8 mouse cellular contexts compared by ENCODE assay signal in the genomic region with DNA sequence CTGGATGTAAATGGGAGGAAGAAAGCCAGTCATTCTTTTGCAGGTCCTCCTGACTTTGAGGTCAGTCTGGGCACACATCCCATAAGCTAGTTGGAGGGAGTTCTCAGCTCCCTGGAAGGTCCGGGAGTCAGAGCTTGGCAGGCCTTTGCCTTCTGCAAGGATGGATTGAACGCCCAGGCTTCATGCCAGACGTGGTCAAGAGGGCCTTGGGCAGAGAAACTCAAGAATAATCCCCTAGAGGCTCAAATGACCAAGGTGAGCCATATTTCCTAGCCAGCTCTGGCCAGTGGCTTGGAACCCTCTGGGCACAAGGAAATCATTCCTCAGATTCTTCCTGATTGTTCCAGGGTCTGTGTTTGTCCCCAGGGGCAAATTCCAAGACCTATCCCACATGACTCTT. TPM values are rescaled to one million over a fixed set of nuclear protein-coding genes. Genes with fewer than 3 reads are reported as not detected.
A peak's percentile ranks its signal among the peaks of the same experiment; 100 is the strongest.
DNase-seq lines count a peak whose midpoint lies in the region; ATAC-seq and TF ChIP-seq lines count a peak whose summit lies in the region.

No protein-coding gene starts in this region.

- H3K4me2 ChIP-seq in neural tube, embryonic 14.5 days (ENCODE audit: low read depth, low read length), result peak overlapping the region; percentile 99

- TF ChIP-seq CTCF in left cerebral cortex, adult 2 months (IDR thresholded peaks at IDR 0.05), result no peak
- TF ChIP-seq CTCF in cortical plate, adult 2 months (IDR thresholded peaks at IDR 0.05; ENCODE audit: extremely low read depth, insufficient read depth, low read length), result no peak

- peak in 1 of 2 experiments; percentile 11 for DNase-seq in left cerebral cortex, adult 2 months (ENCODE audit: extremely low spot score in 1 of 2, low spot score in 2 of 2)
- DNase-seq in left cerebral cortex, postnatal 25 days (ENCODE audit: low spot score in 2 of 2), result no peak
- DNase-seq in kidney, adult 9 months, result peak; percentile 94
- no peak for DNase-seq in lung, postnatal 36 days
- no peak for DNase-seq in c-Kit-positive CD71-positive TER-119-positive erythroid progenitor cells, embryonic 14.5 days (ENCODE audit: low spot score)
- no peak for DNase-seq in spleen, postnatal 14 days (ENCODE audit: low spot score in 2 of 2)

- no peak for TF ChIP-seq POLR2A in cortical plate, adult 2 months (IDR thresholded peaks at IDR 0.05; ENCODE audit: extremely low read depth, insufficient read depth, low read length)

- H3K9me3 ChIP-seq in neural tube, embryonic 14.5 days (ENCODE audit: control insufficient read depth, low read length), result no peaks in the 10 kb centered on the region

- 70% methylated on average over 3 of the region's 3 CpGs for WGBS in neural tube, embryonic 14.5 days

- no peak for ATAC-seq in neural tube, embryonic 14.5 days (ENCODE audit: low read depth)

- intact Hi-C loops in left cerebral cortex, adult 2 months (cut with DNase I), result no loop called here
- intact Hi-C loops in left cerebral cortex, postnatal 25 days (cut with DNase I), result no loop called here

- H3K9ac ChIP-seq in neural tube, embryonic 14.5 days (replicated peaks; ENCODE audit: low read depth, low read length), result peak overlapping the region; percentile 26

- H3K4me1 ChIP-seq in cortical plate, adult 2 months (ENCODE audit: control insufficient read depth, insufficient read depth, low read length), result peaks cover 7% of the 10 kb centered on the region
- H3K4me1 ChIP-seq in neural tube, embryonic 14.5 days (ENCODE audit: control insufficient read depth, insufficient read depth, low read length), result peaks cover 50% of the 10 kb centered on the region

- peaks cover 11% of the 10 kb centered on the region for H3K36me3 ChIP-seq in neural tube, embryonic 14.5 days (ENCODE audit: control insufficient read depth, insufficient read depth, low read length)

- peak overlapping the region; percentile 85 for H3K27ac ChIP-seq in left cerebral cortex, adult 2 months
- H3K27ac ChIP-seq in cortical plate, adult 2 months (ENCODE audit: insufficient read depth, low read length), result peak overlapping the region; percentile 88; the same call in 1 of the 2 replicates
- no peak overlapping the region for H3K27ac ChIP-seq in neural tube, embryonic 14.5 days (ENCODE audit: low read depth, low read length)

- H3K27me3 ChIP-seq in neural tube, embryonic 14.5 days (ENCODE audit: control insufficient read depth, insufficient read depth, low read length), result no peaks in the 10 kb centered on the region

- peak overlapping the region; percentile 86 for H3K4me3 ChIP-seq in left cerebral cortex, adult 2 months
- peak overlapping the region; percentile 27 for H3K4me3 ChIP-seq in cortical plate, adult 2 months (ENCODE audit: insufficient read depth, low read length)
- peak overlapping the region; percentile 12; the same call in 1 of the 2 replicates for H3K4me3 ChIP-seq in neural tube, embryonic 14.5 days (ENCODE audit: low read depth, low read length)

RNA-seq across cellular contexts. Expression of a gene that starts 2.4 kb away (rescaled TPM):
- 10 to 100 TPM; 20.9 to 21.8 TPM for total RNA-seq in left cerebral cortex, adult 2 months (2021)
- 10 to 100 TPM; 14.4 to 15.5 TPM for total RNA-seq in left cerebral cortex, postnatal 25 days (2021)
- polyA plus RNA-seq in cortical plate, adult 2 months (2012; rRNA removed), result 14.0 and 22.0 TPM in 2 replicates
- 11.5 and 12.3 TPM in 2 replicates for polyA plus RNA-seq in neural tube, embryonic 14.5 days (2014; fragmentation: Nextera tagmentation; extraction: Ambion mirVana)

RNA-seq across cellular contexts. Expression of a gene that starts 7.4 kb away (rescaled TPM):
- total RNA-seq in left cerebral cortex, adult 2 months (2021), result 10 to 100 TPM; 65.6 to 65.9 TPM
- 10 to 100 TPM; 67.2 to 69.6 TPM for total RNA-seq in left cerebral cortex, postnatal 25 days (2021)
- 87.9 and 93.2 TPM in 2 replicates for polyA plus RNA-seq in cortical plate, adult 2 months (2012; rRNA removed)
- 177 and 182 TPM in 2 replicates for polyA plus RNA-seq in neural tube, embryonic 14.5 days (2014; fragmentation: Nextera tagmentation; extraction: Ambion mirVana)

RNA-seq across cellular contexts. Expression of a gene that starts 7.4 kb away (rescaled TPM):
- total RNA-seq in left cerebral cortex, adult 2 months (2021), result 10 to 100 TPM; 87.1 to 90.3 TPM
- 10 to 100 TPM; 73.0 to 77.2 TPM for total RNA-seq in left cerebral cortex, postnatal 25 days (2021)
- polyA plus RNA-seq in cortical plate, adult 2 months (2012; rRNA removed), result 75.7 and 76.5 TPM in 2 replicates
- 110 and 116 TPM in 2 replicates for polyA plus RNA-seq in neural tube, embryonic 14.5 days (2014; fragmentation: Nextera tagmentation; extraction: Ambion mirVana)

RNA-seq across cellular contexts. Expression of a gene that starts 9.6 kb away (rescaled TPM):
- 10 to 100 TPM; 35.6 to 41.6 TPM for total RNA-seq in left cerebral cortex, adult 2 months (2021)
- total RNA-seq in left cerebral cortex, postnatal 25 days (2021), result 10 to 100 TPM; 32.8 to 37.3 TPM
- 33.8 and 36.0 TPM in 2 replicates for polyA plus RNA-seq in cortical plate, adult 2 months (2012; rRNA removed)
- polyA plus RNA-seq in neural tube, embryonic 14.5 days (2014; fragmentation: Nextera tagmentation; extraction: Ambion mirVana), result 11.0 and 11.2 TPM in 2 replicates

RNA-seq across cellular contexts. Expression of a gene that starts 18.2 kb away (rescaled TPM):
- total RNA-seq in left cerebral cortex, adult 2 months (2021), result 1 to 10 TPM; 1.4 to 2.7 TPM
- 1 to 10 TPM; 1.6 to 2.9 TPM for total RNA-seq in left cerebral cortex, postnatal 25 days (2021)
- polyA plus RNA-seq in cortical plate, adult 2 months (2012; rRNA removed), result 14.0 and 15.5 TPM in 2 replicates
- polyA plus RNA-seq in neural tube, embryonic 14.5 days (2014; fragmentation: Nextera tagmentation; extraction: Ambion mirVana), result 5.0 and 7.1 TPM in 2 replicates

Comparison
In these comparisons a context has a peak if more than half of its experiments do, and no peak if none do; other contexts are left out.
1. H3K4me3 ChIP-seq: peak in every context shown above with its lines; median percentile 86 in left cerebral cortex, adult 2 months; 27 in cortical plate, adult 2 months; 12 in neural tube, embryonic 14.5 days.